Mouse (Mus musculus) central nervous system, embryonic 14 days (tissue): ENCODE results near the gene Speer2. TPM values are rescaled to one million over a fixed set of nuclear protein-coding genes. Genes with fewer than 3 reads are reported as not detected.

Experiments
- polyA plus RNA-seq: library from polyadenylated mRNA; depleted of rRNA; stranded (reverse); fragments of >200 nt; gene quantifications from 2 replicates; pipeline ENCODE4 v1.2.3, GENCODE M21; 2012; rRNA removed

The Speer2 gene
- not detected in 2 replicates for polyA plus RNA-seq

DNA sequence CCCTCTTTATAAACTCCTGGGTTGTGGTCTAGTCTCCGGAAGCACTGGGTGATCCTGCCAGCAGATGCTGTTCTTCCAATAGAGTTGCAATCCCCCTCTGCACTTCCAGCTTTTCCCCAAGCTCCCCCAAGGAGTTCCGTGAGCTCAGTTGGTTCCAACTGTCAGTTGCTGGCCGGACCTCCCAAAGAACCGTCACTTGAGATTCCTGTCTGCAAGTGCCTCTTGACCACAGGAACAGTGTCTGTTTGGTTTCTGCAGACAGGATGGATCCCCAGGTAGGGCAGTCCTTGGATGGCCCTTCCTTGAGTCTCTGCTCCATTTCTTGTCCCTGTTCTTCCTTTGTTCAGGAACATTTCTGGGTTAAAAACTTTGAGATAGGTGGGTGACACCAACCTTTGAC lies at the start of gene Speer2:
TSS of gene Speer2 (minus strand) at position 101 of the 400 bp plus-strand sequence.

